In the genomic region with DNA sequence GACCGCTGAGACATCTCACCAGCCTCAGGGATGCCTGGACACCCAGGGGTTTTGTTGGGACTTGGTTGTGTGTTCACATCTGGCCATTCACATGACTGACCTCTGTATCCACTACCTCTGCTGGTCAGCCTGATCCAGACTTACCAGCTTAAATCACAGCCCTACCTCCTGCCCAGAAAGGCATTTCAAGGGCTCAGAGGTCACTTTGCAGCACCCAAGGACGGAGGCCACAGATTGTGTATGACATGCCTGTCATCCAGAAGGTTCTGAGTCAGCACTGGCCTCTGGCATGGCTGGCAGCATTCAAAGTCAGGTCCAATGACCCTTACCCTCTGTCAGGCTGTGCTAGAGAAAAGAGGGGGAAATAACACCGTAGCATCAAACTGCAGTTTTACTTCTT, we compare ENCODE assay signal across 11 mouse cellular contexts. TPM values are rescaled to one million over a fixed set of nuclear protein-coding genes. Genes with fewer than 3 reads are reported as not detected.
A peak's percentile ranks its signal among the peaks of the same experiment; 100 is the strongest.
DNase-seq lines count a peak whose midpoint lies in the region; ATAC-seq lines count a peak whose summit lies in the region.
"Had no signal": no experiment of that assay in that cellular context is flagged by ENCODE, and none has a peak within 500 bp of the region (broad histone marks: within the 10 kb centered on the region; RNA-seq: fewer than 3 reads in every experiment).

No protein-coding gene starts in this region.

- no peaks in the 10 kb centered on the region for H3K4me1 ChIP-seq in kidney, embryonic 16.5 days (ENCODE audit: insufficient read depth, low read length)
- H3K4me1 ChIP-seq in forebrain, embryonic 13.5 days, result no peaks in the 10 kb centered on the region
- H3K4me1 ChIP-seq: forebrain, embryonic 12.5 days; midbrain, embryonic 15.5 days had no signal

- WGBS in kidney, embryonic 16.5 days, result 80% methylated on average over 3 of the region's 3 CpGs
- 90% methylated on average over 3 of the region's 3 CpGs for whole genome bisulfite sequencing in forebrain, embryonic 13.5 days

- DNase-seq in kidney, adult 11 months, result peak; percentile 75
- peak; percentile 22 for DNase-seq in adipocyte (ENCODE audit: low spot score)
- DNase-seq in adrenal gland, postnatal 14 days, result peak; percentile 60
- peak; percentile 62 to 82 for DNase-seq in kidney, postnatal 36 days
- no peak for DNase-seq in thymus, postnatal 0 days (ENCODE audit: low spot score)
- DNase-seq: cerebellum, adult 2 months had no signal

- H3K27me3 ChIP-seq in kidney, embryonic 16.5 days (ENCODE audit: insufficient read depth, low read length), result no peaks in the 10 kb centered on the region
- H3K27me3 ChIP-seq in forebrain, embryonic 13.5 days, result no peaks in the 10 kb centered on the region
- H3K27me3 ChIP-seq: forebrain, embryonic 12.5 days; midbrain, embryonic 15.5 days had no signal

- no peak overlapping the region for H3K9ac ChIP-seq in kidney, embryonic 16.5 days (replicated peaks; ENCODE audit: low read length)
- H3K9ac ChIP-seq in forebrain, embryonic 13.5 days, result no peak overlapping the region
- H3K9ac ChIP-seq: forebrain, embryonic 12.5 days; midbrain, embryonic 15.5 days had no signal

- H3K36me3 ChIP-seq in kidney, embryonic 16.5 days (ENCODE audit: insufficient read depth, low read length), result peaks cover 62% of the 10 kb centered on the region
- H3K36me3 ChIP-seq in forebrain, embryonic 13.5 days (ENCODE audit: poor library complexity, severe bottlenecking), result peaks cover 96% of the 10 kb centered on the region

- H3K4me3 ChIP-seq in kidney, embryonic 16.5 days (ENCODE audit: low read length), result no peak overlapping the region
- no peak overlapping the region for H3K4me3 ChIP-seq in forebrain, embryonic 13.5 days
- H3K4me3 ChIP-seq: forebrain, embryonic 12.5 days; midbrain, embryonic 15.5 days had no signal

- no peak for ATAC-seq in kidney, embryonic 16.5 days (ENCODE audit: low FRiP score, low TSS enrichment)
- no peak for ATAC-seq in forebrain, embryonic 13.5 days
- ATAC-seq: lung, postnatal 0 days; midbrain, embryonic 15.5 days had no signal

- no peaks in the 10 kb centered on the region for H3K9me3 ChIP-seq in kidney, embryonic 16.5 days (ENCODE audit: low read length)
- no peaks in the 10 kb centered on the region for H3K9me3 ChIP-seq in forebrain, embryonic 13.5 days (replicated peaks)
- H3K9me3 ChIP-seq: forebrain, embryonic 12.5 days; midbrain, embryonic 15.5 days had no signal

- no peak overlapping the region for H3K4me2 ChIP-seq in kidney, embryonic 16.5 days (replicated peaks; ENCODE audit: low read depth, low read length)
- no peak overlapping the region for H3K4me2 ChIP-seq in forebrain, embryonic 13.5 days
- H3K4me2 ChIP-seq: forebrain, embryonic 12.5 days; midbrain, embryonic 15.5 days had no signal

- H3K27ac ChIP-seq in kidney, embryonic 16.5 days (ENCODE audit: low read length), result no peak overlapping the region
- no peak overlapping the region for H3K27ac ChIP-seq in forebrain, embryonic 13.5 days
- H3K27ac ChIP-seq: forebrain, embryonic 12.5 days; midbrain, embryonic 15.5 days had no signal

RNA-seq across cellular contexts. Expression of a gene that starts 33.3 kb away (rescaled TPM):
- 30.6 and 33.2 TPM in 2 replicates for polyA plus RNA-seq in kidney, embryonic 16.5 days (2015; fragmentation: Nextera tagmentation; extraction: Ambion mirVana)
- total RNA-seq in adrenal gland, postnatal 14 days (2021), result 42.6 and 60.4 TPM in 2 replicates
- 16.9 and 21.8 TPM in 2 replicates for polyA plus RNA-seq in thymus, postnatal 0 days (2015; fragmentation: Nextera tagmentation; extraction: Ambion mirVana)
- 21.2 and 26.3 TPM in 2 replicates for polyA plus RNA-seq in forebrain, embryonic 13.5 days (2015; fragmentation: Nextera tagmentation; extraction: Ambion mirVana)
